Mouse (Mus musculus) left cerebral cortex, adult 9 months (tissue): ENCODE data around the gene Traip.
"Not testable (repeated sequence)": the region's sequence is repeated elsewhere in the genome, so short reads cannot be mapped to it uniquely, and the experiment has no call there.

Source experiments
- DNase-seq, 2 experiments: peaks; one replicate each; pipeline ENCODE4 v3.0.0; 2022; ENCODE audit warnings: low spot score in 2 of 2

Gene Traip

DNA sequence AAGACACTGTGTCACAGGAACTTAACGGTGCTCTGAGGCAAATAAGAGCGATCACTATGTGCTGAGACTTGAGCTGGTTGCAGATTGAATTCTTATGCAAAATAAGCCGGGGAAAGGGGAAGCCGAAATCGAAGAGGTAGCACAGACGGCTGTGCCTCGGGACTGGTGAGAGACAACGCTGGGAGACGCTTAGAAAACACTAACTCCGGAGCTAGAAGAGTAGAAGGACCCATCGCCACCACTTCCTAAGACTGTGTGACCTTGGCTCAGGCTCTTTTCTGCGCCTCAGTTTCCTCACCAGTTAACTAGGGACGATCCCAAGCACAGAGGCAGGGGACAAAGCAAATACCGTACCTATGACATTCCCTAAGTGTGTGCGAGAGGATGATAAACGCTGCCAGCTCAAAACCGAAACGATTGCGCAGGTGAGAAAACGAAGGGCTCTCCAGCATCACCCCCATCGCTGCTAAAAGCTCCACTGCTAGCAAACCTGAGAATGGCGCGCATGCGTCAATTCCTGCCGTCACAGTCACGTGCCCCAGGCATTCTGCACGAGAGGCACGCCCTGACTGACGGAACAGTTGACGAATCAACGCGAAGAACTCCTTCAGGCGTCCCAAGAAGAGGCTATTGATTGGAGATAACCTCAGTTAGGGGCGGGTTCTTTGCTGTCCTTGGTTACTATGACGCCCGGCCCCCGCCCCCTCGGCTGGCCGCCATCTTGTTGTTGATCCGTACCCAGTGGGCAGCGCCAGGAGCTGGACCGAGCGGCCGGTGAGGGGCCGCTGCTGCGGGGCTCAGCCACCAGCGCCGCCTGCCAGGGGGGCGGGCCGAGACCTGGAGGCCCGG, 52.2 kb downstream of the Traip start, which contains the start of gene Ip6k1:
Gene Ip6k1 (plus strand): TSS at position 580 of the 849 bp plus-strand sequence.
- DNase-seq, result peak; percentile 100

DNA sequence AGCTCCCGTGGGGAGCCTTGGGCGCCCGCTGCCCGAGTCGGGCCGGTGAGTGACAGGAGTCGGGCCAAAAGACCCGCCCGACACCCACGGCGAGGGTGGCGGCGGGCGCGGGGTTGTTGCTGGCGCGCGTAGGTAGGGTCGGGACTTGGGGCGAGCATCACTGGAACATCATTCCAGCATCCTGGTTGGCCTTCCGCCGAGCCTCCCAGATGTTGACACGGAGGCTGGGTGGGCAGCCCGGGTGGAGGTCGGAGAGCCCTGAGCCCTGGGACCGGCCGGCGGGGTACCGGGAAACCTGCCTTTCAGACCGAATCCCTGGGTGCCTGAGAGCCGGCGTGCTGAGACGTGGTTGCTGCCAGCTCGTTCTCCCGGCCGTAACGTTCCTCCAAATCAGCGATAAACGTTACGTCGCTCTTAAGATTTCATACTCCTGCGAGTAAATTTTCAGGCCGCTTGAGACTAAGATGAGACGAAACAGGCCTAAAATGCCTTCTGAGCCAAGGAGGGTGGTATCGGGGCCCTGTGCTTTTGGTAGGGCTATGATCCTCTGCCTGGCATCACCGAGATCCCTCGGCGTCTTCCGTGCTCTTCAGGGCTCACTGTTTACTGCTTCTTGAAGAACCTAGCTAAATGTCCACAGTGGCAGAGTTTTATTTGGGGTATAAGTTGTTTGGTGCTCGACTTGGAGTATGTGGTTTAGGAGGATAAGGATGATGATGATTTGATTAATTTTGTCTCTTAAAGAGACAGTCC, 53.0 kb downstream of the Traip start:
- DNase-seq, result no peak

DNA sequence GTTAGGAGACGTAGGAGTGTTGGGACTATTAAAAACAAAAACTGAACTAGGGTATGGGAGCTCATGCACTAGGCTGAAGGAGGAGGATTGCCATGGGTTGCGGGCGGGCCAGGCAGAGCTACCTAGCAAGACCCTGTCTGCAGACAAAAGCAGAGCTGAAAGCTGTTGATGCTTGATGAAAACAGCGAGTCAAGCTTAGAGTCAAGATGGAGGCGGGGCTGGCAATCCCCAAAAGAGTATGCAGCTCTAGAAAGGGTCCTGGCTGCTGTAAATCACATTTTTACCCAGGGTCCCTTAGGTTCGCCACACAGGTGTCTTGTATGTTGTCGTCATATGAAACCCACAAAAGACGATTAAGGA, 53.6 kb downstream of the Traip start:
- DNase-seq, result no peak

DNA sequence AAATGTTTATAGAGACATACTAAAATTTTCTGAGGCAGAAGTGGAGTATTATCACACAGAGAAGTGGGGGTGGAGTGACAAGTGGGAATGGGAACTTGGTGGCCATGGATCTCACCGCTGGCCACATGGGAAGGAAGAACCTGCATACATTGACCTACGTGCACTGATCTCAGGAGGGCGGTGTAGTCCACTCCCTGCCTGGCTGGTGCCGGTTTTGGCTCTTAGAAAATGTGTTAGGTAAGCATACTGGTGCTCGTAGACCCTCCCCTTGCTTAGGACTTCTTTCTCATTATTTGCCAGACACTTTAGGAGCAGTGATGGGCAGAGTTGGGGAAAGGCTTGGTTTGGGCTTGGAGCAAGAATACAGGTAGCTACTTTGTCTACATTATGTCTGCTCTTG, 58.1 kb downstream of the Traip start:
- DNase-seq, result no peak

DNA sequence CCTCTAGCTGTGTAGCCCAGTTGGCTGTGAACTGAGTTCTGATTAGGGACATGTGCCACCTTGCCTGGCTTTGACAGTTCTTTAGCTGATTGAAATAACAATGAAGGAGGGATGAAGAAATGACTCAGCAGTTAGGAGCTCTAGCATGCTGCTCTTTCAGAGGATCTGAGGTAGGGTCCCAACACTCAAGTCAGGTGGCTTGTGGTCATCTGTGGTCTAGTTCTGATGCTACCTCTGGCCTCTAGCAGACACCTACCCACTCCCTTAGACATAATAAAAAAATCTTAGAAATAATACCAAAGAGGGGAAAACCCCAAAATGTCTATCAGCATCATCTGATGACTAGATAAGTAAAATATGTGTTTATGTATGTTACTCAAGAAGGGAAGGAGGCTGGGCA, 60.4 kb downstream of the Traip start:
- no peak for DNase-seq

DNA sequence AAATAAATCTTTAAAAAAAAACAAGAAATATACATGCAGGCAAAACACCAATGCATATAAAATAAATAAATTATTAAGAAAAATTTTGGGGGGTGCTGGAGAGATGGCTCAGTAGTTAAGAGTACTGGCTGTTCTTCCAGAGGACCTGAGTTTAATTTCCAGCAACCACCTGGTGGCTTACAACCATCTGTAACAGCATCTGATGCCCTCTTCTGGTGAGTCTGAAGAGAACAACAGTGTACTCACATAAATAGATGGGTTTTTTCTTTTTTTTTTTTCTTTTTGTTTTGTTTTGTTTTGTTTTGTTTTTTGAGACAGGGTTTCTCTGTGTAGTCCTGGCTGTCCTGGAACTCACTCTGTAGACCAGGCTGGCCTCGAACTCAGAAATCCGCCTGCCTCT, 63.6 kb downstream of the Traip start:
- not testable (repeated sequence) for DNase-seq

DNA sequence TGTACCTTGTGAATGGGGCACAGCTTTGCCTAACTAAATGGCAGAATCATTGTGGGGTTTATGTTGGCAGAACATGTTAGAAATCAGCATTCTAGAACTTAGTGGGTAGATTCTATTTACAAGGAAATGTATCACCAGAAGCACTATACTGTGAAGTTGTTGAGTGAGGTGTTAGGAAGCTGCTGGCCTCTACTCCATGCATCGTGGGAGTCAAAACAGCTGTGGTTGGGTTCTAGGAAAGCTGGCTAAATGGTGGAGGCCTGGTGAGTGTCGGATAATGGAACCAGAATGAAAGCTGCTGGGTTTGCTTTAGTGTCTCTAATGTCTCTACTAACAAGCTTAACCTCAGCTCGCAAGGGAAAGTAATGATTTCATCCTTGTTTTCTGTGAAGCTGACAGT, 67.2 kb downstream of the Traip start:
- peak in 1 of 2 experiments; percentile 42 for DNase-seq

DNA sequence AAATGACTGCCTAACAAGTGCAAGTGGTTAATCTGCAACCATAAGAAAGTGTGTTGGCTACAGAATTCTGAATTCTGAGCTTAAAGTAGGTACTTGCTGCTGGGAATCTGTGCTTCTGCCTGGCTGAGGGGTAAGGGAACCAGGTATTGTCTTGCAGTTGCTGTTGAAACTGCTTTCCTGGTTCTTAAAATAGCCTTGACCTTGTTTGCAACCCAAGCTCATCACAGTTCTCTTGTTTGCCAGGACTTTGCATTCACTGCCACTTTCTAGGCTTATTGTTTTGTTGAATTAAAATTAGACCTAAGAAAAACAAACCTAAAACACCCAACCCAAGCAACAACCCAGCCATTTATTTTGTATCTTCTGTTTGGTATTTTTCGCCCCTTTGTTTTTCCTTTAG, 70.8 kb downstream of the Traip start:
- DNase-seq, result no peak
